Mouse (Mus musculus): ENCODE data around the gene Ccl9.

GRCm38 (mm10) chr11:83568061-83568460, 10.4 kb downstream of the Ccl9 start:
- no peak for TF ChIP-seq CTCF (IDR thresholded peaks at IDR 0.05; ENCODE audit: insufficient read depth, low read length)
- TF ChIP-seq POLR2A (IDR thresholded peaks at IDR 0.05; ENCODE audit: borderline replicate concordance, extremely low read depth, low read depth, low read length) = no peak
